Mouse (Mus musculus) adrenal gland, adult 2 months (tissue): ENCODE data around the gene Zfand2b. TPM values are rescaled to one million over a fixed set of nuclear protein-coding genes. Genes with fewer than 3 reads are reported as not detected.

Experiments used
- DNase-seq: peaks from one replicate; pipeline ENCODE4 v3.0.0; 2021
- microRNA-seq, 2 experiments: library from miRNA; unstranded; fragments of <30 nt; microRNA quantifications; one replicate each; pipeline ENCODE4 v1.2.0; 2021
- polyA plus RNA-seq: library from polyadenylated mRNA; depleted of rRNA; stranded (reverse); fragments of >200 nt; gene quantifications from 2 replicates; pipeline ENCODE4 v1.2.3, GENCODE M21; 2012; rRNA removed
- total RNA-seq, 2 experiments: library from RNA; stranded (reverse); gene quantifications; 2 replicates each; pipeline ENCODE4 v1.2.3; 2021

Gene Zfand2b
- total and polyA plus RNA-seq, 3 experiments: 33.1 to 68.5 (median 36.8) TPM

- DNase-seq: no peak
Measured at GRCm38 (mm10) chr1:75212542-75212941, 44.1 kb downstream of the Zfand2b start.

- no peak for DNase-seq
Measured at GRCm38 (mm10) chr1:75213096-75213495, 44.6 kb downstream of the Zfand2b start.

- no peak for DNase-seq
Measured at GRCm38 (mm10) chr1:75214442-75214841, 46.0 kb downstream of the Zfand2b start.

GRCm38 (mm10) chr1:75214886-75215285, 46.4 kb downstream of the Zfand2b start:
- peak; percentile 50 for DNase-seq

- DNase-seq: no peak
Measured at GRCm38 (mm10) chr1:75215785-75216184, 47.3 kb downstream of the Zfand2b start.

GRCm38 (mm10) chr1:75216797-75217585, 48.5 kb downstream of the Zfand2b start:
- no peak for DNase-seq

- no peak for DNase-seq
Measured at GRCm38 (mm10) chr1:75217893-75218226, 49.4 kb downstream of the Zfand2b start.

GRCm38 (mm10) chr1:75218227-75219001, 50.0 kb downstream of the Zfand2b start:
- peak; percentile 59 for DNase-seq

- peak; percentile 91 for DNase-seq
Measured at GRCm38 (mm10) chr1:75219078-75219477, 50.6 kb downstream of the Zfand2b start.

- no peak for DNase-seq
Measured at GRCm38 (mm10) chr1:75219531-75219930, 51.1 kb downstream of the Zfand2b start, which contains the start of gene Tuba4a. Gene Tuba4a, minus strand, starts transcription at chr1:75219865.

Small RNA genes within 50 kb of the gene (microRNA-seq; reads per million reads assigned to microRNA genes)
- 0 reads per million in 2 experiments for gene Gm27943

Other genes starting within 250 kb of the Zfand2b start
- under 1 TPM in 1 of 2 experiments, not detected in 1; 0.07 TPM for gene Cfap65, start 233.0 kb upstream of the Zfand2b start, total RNA-seq
- 0.02 and 0.04 TPM in 2 replicates for gene Cfap65, start 233.0 kb upstream of the Zfand2b start, polyA plus RNA-seq
- under 1 TPM in 1 of 2 experiments, not detected in 1; 0.31 TPM for gene Ihh, start 217.0 kb upstream of the Zfand2b start, total RNA-seq
- 0.03 and 0.32 TPM in 2 replicates for gene Ihh, start 217.0 kb upstream of the Zfand2b start, polyA plus RNA-seq
- 1 to 10 TPM; 5.7 to 8.8 TPM for gene Nhej1, start 43.4 kb upstream of the Zfand2b start, total RNA-seq
- gene Nhej1, start 43.4 kb upstream of the Zfand2b start, polyA plus RNA-seq: 3.4 and 3.5 TPM in 2 replicates
- under 1 TPM; 0.23 to 0.41 TPM for gene Slc23a3, start 34.8 kb upstream of the Zfand2b start, total RNA-seq
- 0.36 and 0.46 TPM in 2 replicates for gene Slc23a3, start 34.8 kb upstream of the Zfand2b start, polyA plus RNA-seq
- gene Cnppd1, start 25.9 kb upstream of the Zfand2b start, total RNA-seq: 10 to 100 TPM; 27.3 to 33.9 TPM
- gene Cnppd1, start 25.9 kb upstream of the Zfand2b start, polyA plus RNA-seq: 36.3 and 37.6 TPM in 2 replicates
- gene Retreg2, start 25.9 kb upstream of the Zfand2b start, total RNA-seq: 100 to 1,000 TPM in 1 of 2 experiments, 10 to 100 TPM in 1; 80.4 to 101 TPM
- gene Retreg2, start 25.9 kb upstream of the Zfand2b start, polyA plus RNA-seq: 127 and 143 TPM in 2 replicates
- gene Abcb6, start 11.7 kb downstream of the Zfand2b start, total RNA-seq: 10 to 100 TPM; 24.2 to 31.7 TPM
- gene Abcb6, start 11.7 kb downstream of the Zfand2b start, polyA plus RNA-seq: 23.2 and 23.3 TPM in 2 replicates
- 10 to 100 TPM; 14.1 to 14.4 TPM for gene Ankzf1, start 23.5 kb downstream of the Zfand2b start, total RNA-seq
- gene Ankzf1, start 23.5 kb downstream of the Zfand2b start, polyA plus RNA-seq: 11.5 and 13.3 TPM in 2 replicates
- 10 to 100 TPM; 41.7 to 44.5 TPM for gene Atg9a, start 23.6 kb downstream of the Zfand2b start, total RNA-seq
- gene Atg9a, start 23.6 kb downstream of the Zfand2b start, polyA plus RNA-seq: 78.5 and 89.9 TPM in 2 replicates
- gene Glb1l, start 42.2 kb downstream of the Zfand2b start, total RNA-seq: 10 to 100 TPM; 16.0 to 23.1 TPM
- gene Glb1l, start 42.2 kb downstream of the Zfand2b start, polyA plus RNA-seq: 7.4 and 7.7 TPM in 2 replicates
- gene Stk16, start 42.2 kb downstream of the Zfand2b start, total RNA-seq: 100 to 1,000 TPM; 106 to 109 TPM
- 228 and 249 TPM in 2 replicates for gene Stk16, start 42.2 kb downstream of the Zfand2b start, polyA plus RNA-seq
- 10 to 100 TPM; 55.4 to 73.0 TPM for gene Tuba4a, start 51.2 kb downstream of the Zfand2b start, total RNA-seq
- gene Tuba4a, start 51.2 kb downstream of the Zfand2b start, polyA plus RNA-seq: 10.8 and 11.2 TPM in 2 replicates
- gene A630095N17Rik, start 63.5 kb downstream of the Zfand2b start, total RNA-seq: not detected
- not detected in 2 replicates for gene A630095N17Rik, start 63.5 kb downstream of the Zfand2b start, polyA plus RNA-seq
- 100 to 1,000 TPM in 1 of 2 experiments, 10 to 100 TPM in 1; 89.1 to 111 TPM for gene Dnajb2, start 67.8 kb downstream of the Zfand2b start, total RNA-seq
- gene Dnajb2, start 67.8 kb downstream of the Zfand2b start, polyA plus RNA-seq: 52.8 and 58.4 TPM in 2 replicates
- 10 to 100 TPM; 43.6 to 83.6 TPM for gene Ptprn, start 95.9 kb downstream of the Zfand2b start, total RNA-seq
- 41.5 and 52.0 TPM in 2 replicates for gene Ptprn, start 95.9 kb downstream of the Zfand2b start, polyA plus RNA-seq
- gene Resp18, start 109.8 kb downstream of the Zfand2b start, total RNA-seq: 100 to 1,000 TPM; 127 to 192 TPM
- 46.3 and 69.6 TPM in 2 replicates for gene Resp18, start 109.8 kb downstream of the Zfand2b start, polyA plus RNA-seq
- 100 to 1,000 TPM in 1 of 2 experiments, 10 to 100 TPM in 1; 85.2 to 100 TPM for gene Dnpep, start 149.3 kb downstream of the Zfand2b start, total RNA-seq
- gene Dnpep, start 149.3 kb downstream of the Zfand2b start, polyA plus RNA-seq: 149 and 179 TPM in 2 replicates
- gene Des, start 191.7 kb downstream of the Zfand2b start, total RNA-seq: 10 to 100 TPM; 16.6 to 31.8 TPM
- 17.2 and 18.6 TPM in 2 replicates for gene Des, start 191.7 kb downstream of the Zfand2b start, polyA plus RNA-seq
- 10 to 100 TPM in 1 of 2 experiments, 1 to 10 TPM in 1; 9.9 to 15.2 TPM for gene Speg, start 206.7 kb downstream of the Zfand2b start, total RNA-seq
- gene Speg, start 206.7 kb downstream of the Zfand2b start, polyA plus RNA-seq: 56.5 and 93.7 TPM in 2 replicates